Mouse (Mus musculus): ENCODE measurements around the gene Izumo4. TPM values are rescaled to one million over a fixed set of nuclear protein-coding genes. Genes with fewer than 3 reads are reported as not detected.

The Izumo4 gene
- 11.0 and 25.2 TPM in 2 replicates for polyA plus RNA-seq (2012; ENCODE audit: insufficient read depth, insufficient read length, missing spikeins)

DNA sequence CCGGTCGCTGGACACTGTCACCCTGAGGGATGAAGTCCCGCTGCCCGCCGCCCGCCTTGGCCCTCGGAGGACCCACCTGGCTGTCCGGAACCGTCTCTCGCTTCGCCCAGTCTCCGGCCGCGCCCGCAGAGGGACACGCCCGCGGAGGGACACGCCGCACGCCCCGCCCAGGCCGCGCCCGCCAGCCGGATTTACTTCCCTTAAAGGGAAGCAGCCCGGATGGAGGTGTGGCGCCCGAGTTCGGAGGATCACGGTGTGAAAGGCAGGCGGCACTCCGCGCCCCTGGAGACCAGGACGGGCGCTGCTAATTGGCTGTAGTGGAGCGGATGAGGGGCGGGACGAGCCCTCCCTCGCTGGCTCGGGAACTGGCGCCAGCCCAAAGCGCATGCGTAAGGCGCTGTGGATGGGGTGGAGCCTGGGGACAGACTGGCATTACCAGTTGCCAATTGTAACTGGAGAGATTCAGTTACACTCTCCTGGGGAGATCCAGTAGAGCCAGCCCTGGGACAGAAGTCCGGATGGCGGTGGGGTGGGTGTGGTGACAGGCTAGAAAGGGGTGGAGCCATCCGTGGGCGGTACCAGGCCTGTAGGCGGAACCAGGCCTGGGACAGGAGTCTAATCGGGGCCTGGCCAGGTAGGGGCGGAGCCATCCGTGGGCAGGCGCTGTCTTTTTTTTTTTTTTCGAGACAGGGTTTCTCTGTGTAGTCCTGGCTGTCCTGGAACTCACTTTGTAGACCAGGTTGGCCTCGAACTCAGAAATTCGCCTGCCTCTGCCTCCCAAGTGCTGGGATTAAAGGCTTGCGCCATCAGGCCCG lies at the start of gene Izumo4, which contains the start of gene Mob3a:
TSS of gene Izumo4 (plus strand) at position 464 of the 815 bp plus-strand sequence.
TSS of gene Mob3a (minus strand) at position 257 of the 815 bp plus-strand sequence.
- Histone ChIP-seq H3K4me1 (ENCODE audit: control insufficient read depth, insufficient read depth, low read length) (peaks cover 29% of the 10 kb centered on the region), H3K27ac (ENCODE audit: insufficient read depth, low read depth, low read length) (peak within 1 kb of the TSS; percentile 55), H3K4me3 (ENCODE audit: insufficient read depth, low read length) (peak within 1 kb of the TSS; percentile 71)
- no peak for TF ChIP-seq CTCF (IDR thresholded peaks at IDR 0.05; ENCODE audit: low read depth, low read length)
- TF ChIP-seq POLR2A (IDR thresholded peaks at IDR 0.05; ENCODE audit: borderline replicate concordance, low read depth, low read length), result 0 out of 2 replicates have a peak, but pooled peaks have one; percentile 5

DNA sequence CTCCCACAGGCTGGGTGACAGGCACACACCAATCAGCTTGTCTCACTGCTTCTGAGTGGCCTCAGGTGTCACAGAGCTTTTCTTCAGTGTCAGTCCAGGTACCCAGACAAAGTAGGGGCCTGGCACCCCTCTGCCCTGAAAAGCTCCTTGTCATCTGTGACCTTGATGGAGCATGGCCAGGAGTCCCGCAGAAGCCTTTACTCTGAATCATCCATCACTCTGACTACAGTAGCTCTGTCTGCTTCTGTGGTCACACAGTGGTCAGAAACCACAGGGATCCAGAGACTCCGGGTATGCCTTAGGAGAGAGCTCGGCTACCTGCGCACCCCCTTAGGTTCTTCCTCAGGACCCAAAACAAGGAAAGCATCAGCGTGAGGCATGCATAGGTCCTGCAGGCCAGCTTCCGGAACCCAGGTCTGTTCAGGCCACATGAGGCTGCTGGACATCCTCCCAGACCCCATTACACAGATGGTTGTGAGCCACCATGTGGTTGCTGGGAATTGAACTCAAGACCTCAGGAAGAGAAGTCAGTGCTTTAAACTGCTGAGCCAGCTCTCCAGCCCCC lies 48.7 kb upstream of the Izumo4 start:
- H3K4me3 ChIP-seq (ENCODE audit: insufficient read depth, low read length), result no peak overlapping the region
- no peak overlapping the region for H3K27ac ChIP-seq (ENCODE audit: insufficient read depth, low read depth, low read length)
- TF ChIP-seq CTCF (IDR thresholded peaks at IDR 0.05; ENCODE audit: low read depth, low read length) (no peak), POLR2A (IDR thresholded peaks at IDR 0.05; ENCODE audit: borderline replicate concordance, low read depth, low read length) (no peak)
- H3K4me1 ChIP-seq (ENCODE audit: control insufficient read depth, insufficient read depth, low read length), result peaks cover 21% of the 10 kb centered on the region

DNA sequence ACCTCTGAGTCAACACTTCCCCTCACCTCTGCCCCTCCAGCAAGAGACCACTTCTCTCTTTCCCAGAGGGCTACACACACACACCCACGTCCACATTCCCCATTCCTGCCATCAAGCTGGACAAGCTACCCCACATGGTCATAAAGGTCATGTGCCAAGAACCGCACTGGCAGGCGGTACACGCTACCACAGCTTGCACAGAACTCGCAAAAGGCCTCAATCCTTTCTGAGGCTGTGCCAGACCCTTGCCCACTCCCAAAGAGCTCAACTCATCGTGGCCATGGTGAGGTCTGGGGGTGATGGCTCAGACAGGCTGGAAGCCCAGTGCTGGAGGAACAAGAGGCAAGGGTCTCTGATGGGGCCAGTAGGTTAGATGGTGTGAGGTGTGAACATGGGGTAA lies 47.1 kb upstream of the Izumo4 start:
- Histone ChIP-seq H3K27ac (ENCODE audit: insufficient read depth, low read depth, low read length) (no peak overlapping the region), H3K4me3 (ENCODE audit: insufficient read depth, low read length) (no peak overlapping the region), H3K4me1 (ENCODE audit: control insufficient read depth, insufficient read depth, low read length) (peaks cover 28% of the 10 kb centered on the region)
- TF ChIP-seq POLR2A (IDR thresholded peaks at IDR 0.05; ENCODE audit: borderline replicate concordance, low read depth, low read length) (no peak), CTCF (IDR thresholded peaks at IDR 0.05; ENCODE audit: low read depth, low read length) (no peak)

DNA sequence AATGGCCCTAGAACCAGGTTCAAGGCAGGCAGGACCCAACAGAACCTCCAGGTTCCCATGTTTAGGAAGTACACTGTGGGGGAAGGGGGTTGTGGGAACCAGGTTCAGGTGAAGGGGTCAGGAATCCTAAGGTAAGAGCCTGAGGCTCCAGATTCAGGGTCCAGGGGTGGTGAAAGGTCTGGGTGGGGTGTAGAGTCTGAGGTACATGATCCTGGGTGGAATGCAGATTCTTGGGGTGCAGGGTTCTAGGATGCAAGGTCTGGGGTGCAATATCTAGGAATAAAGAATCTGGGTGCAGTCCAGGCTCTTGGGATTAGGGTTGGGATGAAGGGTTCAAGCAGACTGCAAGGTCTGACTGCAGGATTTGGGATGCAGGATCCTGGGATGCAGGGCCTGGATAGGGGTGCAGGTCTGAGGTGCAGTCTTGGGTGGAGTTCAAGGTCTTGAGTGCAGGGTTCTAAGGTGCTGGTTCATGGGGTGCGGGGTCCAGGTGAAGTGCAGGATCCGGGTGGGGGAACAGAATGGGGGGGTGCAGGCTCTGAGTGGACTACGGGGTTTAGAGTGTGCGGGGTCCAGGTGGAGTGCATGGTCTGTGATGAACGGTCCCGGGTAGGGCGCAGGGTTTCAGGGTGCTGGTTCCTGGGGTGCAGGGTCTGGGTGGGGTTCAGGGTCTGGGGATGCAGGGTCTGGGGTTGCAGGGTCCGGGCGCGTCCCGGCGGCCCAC lies 46.4 kb upstream of the Izumo4 start:
- no peak for TF ChIP-seq POLR2A (IDR thresholded peaks at IDR 0.05; ENCODE audit: borderline replicate concordance, low read depth, low read length)
- TF ChIP-seq CTCF (IDR thresholded peaks at IDR 0.05; ENCODE audit: low read depth, low read length), result no peak
- no peak overlapping the region for H3K27ac ChIP-seq (ENCODE audit: insufficient read depth, low read depth, low read length)
- H3K4me1 ChIP-seq (ENCODE audit: control insufficient read depth, insufficient read depth, low read length), result peaks cover 28% of the 10 kb centered on the region

DNA sequence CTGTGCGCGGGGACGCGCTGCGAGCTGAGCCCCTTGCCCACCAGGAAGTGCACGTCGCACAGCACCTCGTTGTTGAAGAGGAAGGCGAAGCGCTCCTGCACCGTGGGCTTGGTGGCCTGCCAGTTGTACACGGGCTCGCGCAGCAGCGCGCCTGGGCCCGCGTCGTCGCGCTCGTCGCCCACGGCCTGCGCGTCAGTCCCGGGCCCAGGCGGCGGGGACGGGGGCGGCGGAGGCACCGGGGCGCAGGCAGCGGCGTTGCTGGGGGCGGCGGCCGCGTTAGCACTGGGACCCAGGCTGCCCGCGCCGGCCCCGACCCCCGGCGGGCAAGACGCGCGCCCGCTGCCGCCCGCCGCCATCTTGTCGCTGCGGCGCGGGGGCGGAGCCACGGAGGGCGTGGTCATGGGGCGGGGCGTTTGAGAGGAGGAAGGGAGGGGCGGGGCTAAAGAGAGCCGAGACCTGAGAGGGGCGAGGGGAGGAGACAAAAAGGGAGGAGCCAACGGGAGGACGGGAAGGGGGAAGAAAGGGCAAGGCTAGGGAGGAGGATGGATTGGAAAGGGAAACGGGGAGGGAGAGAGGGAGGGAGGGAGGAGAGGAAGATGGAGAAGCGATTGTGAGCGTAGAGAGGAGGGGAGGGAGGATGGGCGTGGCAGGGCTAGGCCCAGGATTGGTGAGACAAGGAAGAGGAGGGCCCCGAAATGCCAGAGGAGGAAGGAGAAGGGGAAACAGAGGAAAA lies 45.7 kb upstream of the Izumo4 start:
- TF ChIP-seq POLR2A (IDR thresholded peaks at IDR 0.05; ENCODE audit: borderline replicate concordance, low read depth, low read length) (peak; percentile 72; the same call in 1 of the 2 replicates), CTCF (IDR thresholded peaks at IDR 0.05; ENCODE audit: low read depth, low read length) (no peak)
- peaks cover 28% of the 10 kb centered on the region for H3K4me1 ChIP-seq (ENCODE audit: control insufficient read depth, insufficient read depth, low read length)
- peak overlapping the region; percentile 40 for H3K27ac ChIP-seq (ENCODE audit: insufficient read depth, low read depth, low read length)
- H3K4me3 ChIP-seq (ENCODE audit: insufficient read depth, low read length), result peak overlapping the region; percentile 76

More for the DNA sequence above, 46.4 kb upstream of the Izumo4 start:
- H3K4me3 ChIP-seq (ENCODE audit: insufficient read depth, low read length), result peak overlapping the region; percentile 76

DNA sequence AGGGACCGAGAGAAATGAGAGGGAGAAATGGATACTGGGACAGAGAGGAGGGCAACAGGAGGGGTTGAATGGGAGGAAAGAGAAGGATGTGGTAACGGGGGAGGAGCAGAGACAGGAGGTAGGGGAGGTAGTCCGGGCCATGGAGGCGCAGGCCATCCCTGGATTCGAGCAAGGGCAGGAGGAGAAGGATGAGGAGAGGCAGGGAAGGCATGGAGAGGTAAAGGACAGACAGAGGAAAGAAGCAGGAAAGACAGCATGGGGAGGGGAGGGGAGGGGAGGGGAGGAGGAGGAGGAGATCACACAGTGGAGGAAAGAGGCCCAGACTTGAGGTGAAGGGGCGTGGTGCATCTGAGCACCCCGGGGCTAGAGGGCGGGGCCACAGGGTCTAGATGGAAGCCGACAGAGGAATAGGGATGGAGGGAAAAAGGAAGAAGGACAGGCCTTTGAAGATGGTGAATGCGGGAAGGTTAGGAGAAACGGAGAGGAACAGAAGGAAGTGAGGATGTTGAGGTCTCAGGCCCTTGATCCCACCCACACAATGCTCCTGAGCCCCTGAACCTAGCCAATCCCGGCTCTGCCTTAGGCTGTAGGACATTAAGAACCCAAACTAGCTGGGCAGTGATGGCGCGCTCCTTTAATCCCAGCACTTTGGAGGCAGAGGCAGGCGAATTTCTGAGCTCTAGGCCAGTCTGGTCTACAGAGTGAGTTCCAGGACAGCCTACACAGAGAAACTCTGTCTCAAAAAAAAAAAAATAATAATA lies 44.9 kb upstream of the Izumo4 start, which contains the start of gene Btbd2:
TSS of gene Btbd2 (minus strand) at position 209 of the 761 bp plus-strand sequence.
- TF ChIP-seq CTCF (IDR thresholded peaks at IDR 0.05; ENCODE audit: low read depth, low read length) (no peak), POLR2A (IDR thresholded peaks at IDR 0.05; ENCODE audit: borderline replicate concordance, low read depth, low read length) (no peak)
- peak within 1 kb of the TSS; percentile 62 for H3K27ac ChIP-seq (ENCODE audit: insufficient read depth, low read depth, low read length)
- H3K4me3 ChIP-seq (ENCODE audit: insufficient read depth, low read length), result peak within 1 kb of the TSS; percentile 76
- peaks cover 28% of the 10 kb centered on the region for H3K4me1 ChIP-seq (ENCODE audit: control insufficient read depth, insufficient read depth, low read length)

DNA sequence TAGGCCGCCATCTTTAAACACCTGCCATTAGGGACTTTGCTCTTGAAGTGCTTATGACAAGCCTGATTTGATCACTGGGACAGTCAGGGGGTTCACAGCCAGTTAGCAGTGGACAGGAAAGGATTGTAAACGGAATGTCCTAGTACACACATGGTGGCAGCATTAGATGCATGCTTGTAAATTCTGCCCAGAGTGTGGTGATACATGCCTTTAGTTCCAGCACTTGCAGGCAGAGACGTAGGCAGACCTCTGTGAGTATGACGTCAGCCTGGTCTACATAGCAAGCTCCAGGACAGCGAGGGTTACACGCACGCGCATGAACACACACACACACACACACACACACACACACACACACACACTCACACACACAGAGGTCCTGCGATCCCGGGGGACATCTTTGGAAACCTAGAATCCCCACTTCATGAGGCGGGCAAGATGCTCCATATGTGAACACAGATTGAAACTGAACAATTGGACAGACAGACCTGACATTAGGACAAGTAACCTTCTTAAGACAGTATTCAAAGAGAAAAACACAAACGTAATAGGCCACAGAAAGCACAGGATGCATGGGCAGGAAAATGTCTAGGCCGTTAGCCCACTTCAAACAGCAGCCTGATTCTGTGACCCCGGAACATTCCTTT lies 43.7 kb upstream of the Izumo4 start:
- TF ChIP-seq CTCF (IDR thresholded peaks at IDR 0.05; ENCODE audit: low read depth, low read length), result no peak
- TF ChIP-seq POLR2A (IDR thresholded peaks at IDR 0.05; ENCODE audit: borderline replicate concordance, low read depth, low read length), result no peak
- peak overlapping the region; percentile 6; the same call in 1 of the 2 replicates for H3K4me3 ChIP-seq (ENCODE audit: insufficient read depth, low read length)
- peak overlapping the region; percentile 62 for H3K27ac ChIP-seq (ENCODE audit: insufficient read depth, low read depth, low read length)
- peaks cover 39% of the 10 kb centered on the region for H3K4me1 ChIP-seq (ENCODE audit: control insufficient read depth, insufficient read depth, low read length)

DNA sequence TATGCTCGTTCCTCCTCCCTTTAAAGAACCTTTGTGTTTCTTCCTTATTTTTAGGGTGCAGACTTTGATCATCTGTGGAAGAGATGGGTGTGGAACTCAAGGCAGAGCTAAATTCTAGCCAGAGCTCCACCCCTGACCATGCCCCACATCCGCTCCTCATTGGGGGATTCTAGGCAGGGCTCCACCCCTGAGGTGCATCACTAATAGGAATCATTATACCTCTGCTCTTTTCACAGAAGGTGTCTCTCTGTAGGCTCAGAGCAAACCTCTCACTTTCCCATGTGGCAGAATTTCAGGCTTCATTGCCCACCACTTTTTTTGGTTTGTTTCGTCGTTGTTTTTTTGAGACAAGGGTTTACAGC lies 43.2 kb upstream of the Izumo4 start:
- H3K4me1 ChIP-seq (ENCODE audit: control insufficient read depth, insufficient read depth, low read length), result peaks cover 41% of the 10 kb centered on the region
- H3K27ac ChIP-seq (ENCODE audit: insufficient read depth, low read depth, low read length), result peak overlapping the region; percentile 62
- TF ChIP-seq POLR2A (IDR thresholded peaks at IDR 0.05; ENCODE audit: borderline replicate concordance, low read depth, low read length) (no peak), CTCF (IDR thresholded peaks at IDR 0.05; ENCODE audit: low read depth, low read length) (no peak)
- H3K4me3 ChIP-seq (ENCODE audit: insufficient read depth, low read length), result peak overlapping the region; percentile 22

Data from bone marrow macrophage, adult 2 months (primary cell).